16 mouse cellular contexts compared by ENCODE assay signal in genomic region chr6:48063940-48064339, GRCm38 (mm10). TPM values are rescaled to one million over a fixed set of nuclear protein-coding genes. Genes with fewer than 3 reads are reported as not detected.
DNase-seq lines count a peak whose midpoint lies in the region; ATAC-seq and TF ChIP-seq lines count a peak whose summit lies in the region.
"Had no signal": no experiment of that assay in that cellular context is flagged by ENCODE, and none has a peak within 500 bp of the region (broad histone marks: within the 10 kb centered on the region; RNA-seq: fewer than 3 reads in every experiment).

No protein-coding gene starts in this region.

- H3K4me3 ChIP-seq in hindbrain, embryonic 13.5 days: no peak overlapping the region
- H3K4me3 ChIP-seq in hindbrain, embryonic 12.5 days: no peak overlapping the region
- H3K4me3 ChIP-seq in lung, embryonic 15.5 days: no peak overlapping the region
- H3K4me3 ChIP-seq in ES-Bruce4 (ENCODE audit: low read depth, low read length): peak overlapping the region; percentile 81
- no peak overlapping the region for H3K4me3 ChIP-seq in embryonic facial prominence, embryonic 15.5 days (replicated peaks)

- ATAC-seq in hindbrain, embryonic 13.5 days (ENCODE audit: low FRiP score): peak; percentile 43; the same call in 1 of the 2 replicates
- ATAC-seq in hindbrain, embryonic 12.5 days (ENCODE audit: low FRiP score): no peak
- ATAC-seq in lung, embryonic 15.5 days (ENCODE audit: borderline replicate concordance, extremely low read depth, low FRiP score, low TSS enrichment): peak; percentile 42; the same call in 1 of the 2 replicates
- ATAC-seq in embryonic facial prominence, embryonic 15.5 days (ENCODE audit: insufficient number of reproducible peaks, low FRiP score, low TSS enrichment, low read depth): 0 out of 2 replicates have a peak, but pooled peaks have one; percentile 39
- ATAC-seq: inflammation-experienced regulatory T-cells, adult 6 months; Patski had no signal

- no peak for TF ChIP-seq EP300 in ES-Bruce4 (IDR thresholded peaks at IDR 0.05; ENCODE audit: insufficient read depth, low read depth, low read length)

- DNase-seq in lung, postnatal 14 days: no peak
- no peak for DNase-seq in left cerebral cortex, postnatal 36 days (ENCODE audit: low spot score in 2 of 2)
- no peak for DNase-seq in right cerebral cortex, postnatal 25 days
- DNase-seq: cerebellum, adult 2 months; embryo, embryonic 11 days; gastrocnemius, postnatal 36 days; lung, postnatal 10 days; right cerebral cortex, postnatal 14 days; thymus, postnatal 25 days had no signal

- no peaks in the 10 kb centered on the region for H3K4me1 ChIP-seq in hindbrain, embryonic 13.5 days (replicated peaks)
- H3K4me1 ChIP-seq in hindbrain, embryonic 12.5 days: no peaks in the 10 kb centered on the region
- H3K4me1 ChIP-seq in lung, embryonic 15.5 days: no peaks in the 10 kb centered on the region
- peaks cover 3% of the 10 kb centered on the region for H3K4me1 ChIP-seq in ES-Bruce4 (ENCODE audit: control insufficient read depth, insufficient read depth, low read length)
- H3K4me1 ChIP-seq in embryonic facial prominence, embryonic 15.5 days: no peaks in the 10 kb centered on the region

- no peaks in the 10 kb centered on the region for H3K27me3 ChIP-seq in hindbrain, embryonic 13.5 days
- H3K27me3 ChIP-seq in hindbrain, embryonic 12.5 days: no peaks in the 10 kb centered on the region
- H3K27me3 ChIP-seq in lung, embryonic 15.5 days: no peaks in the 10 kb centered on the region
- no peaks in the 10 kb centered on the region for H3K27me3 ChIP-seq in ES-Bruce4 (ENCODE audit: control insufficient read depth, insufficient read depth, low read length, poor library complexity, severe bottlenecking)
- no peaks in the 10 kb centered on the region for H3K27me3 ChIP-seq in embryonic facial prominence, embryonic 15.5 days
- H3K27me3 ChIP-seq: Patski had no signal

- no peak for TF ChIP-seq CTCF in ES-Bruce4 (IDR thresholded peaks at IDR 0.05; ENCODE audit: low read depth, low read length)

- H3K36me3 ChIP-seq in hindbrain, embryonic 13.5 days: peaks cover 77% of the 10 kb centered on the region
- peaks cover 72% of the 10 kb centered on the region for H3K36me3 ChIP-seq in hindbrain, embryonic 12.5 days
- H3K36me3 ChIP-seq in lung, embryonic 15.5 days: peaks cover 66% of the 10 kb centered on the region
- H3K36me3 ChIP-seq in ES-Bruce4 (ENCODE audit: control insufficient read depth, insufficient read depth, low read length, poor library complexity, severe bottlenecking): peaks cover 3% of the 10 kb centered on the region
- H3K36me3 ChIP-seq in embryonic facial prominence, embryonic 15.5 days: peaks cover 65% of the 10 kb centered on the region

- TF ChIP-seq POLR2A in ES-Bruce4 (IDR thresholded peaks at IDR 0.05; ENCODE audit: insufficient read depth, low read length): no peak

- H3K4me2 ChIP-seq in hindbrain, embryonic 13.5 days: no peak overlapping the region
- H3K4me2 ChIP-seq in hindbrain, embryonic 12.5 days (replicated peaks): no peak overlapping the region
- H3K4me2 ChIP-seq in lung, embryonic 15.5 days: no peak overlapping the region
- H3K4me2 ChIP-seq in embryonic facial prominence, embryonic 15.5 days (replicated peaks): no peak overlapping the region

- no peaks in the 10 kb centered on the region for H3K9me3 ChIP-seq in hindbrain, embryonic 13.5 days
- no peaks in the 10 kb centered on the region for H3K9me3 ChIP-seq in hindbrain, embryonic 12.5 days (replicated peaks)
- no peaks in the 10 kb centered on the region for H3K9me3 ChIP-seq in lung, embryonic 15.5 days
- H3K9me3 ChIP-seq in ES-Bruce4 (replicated peaks; ENCODE audit: control insufficient read depth, insufficient read depth, low read length, poor library complexity, severe bottlenecking): no peaks in the 10 kb centered on the region
- no peaks in the 10 kb centered on the region for H3K9me3 ChIP-seq in embryonic facial prominence, embryonic 15.5 days (replicated peaks)

- H3K9ac ChIP-seq in hindbrain, embryonic 13.5 days: no peak overlapping the region
- H3K9ac ChIP-seq in hindbrain, embryonic 12.5 days: no peak overlapping the region
- no peak overlapping the region for H3K9ac ChIP-seq in lung, embryonic 15.5 days
- peak overlapping the region; percentile 49 for H3K9ac ChIP-seq in ES-Bruce4 (ENCODE audit: low read depth, poor library complexity, severe bottlenecking)
- no peak overlapping the region for H3K9ac ChIP-seq in embryonic facial prominence, embryonic 15.5 days

- 95% methylated on average over 28 of the region's 28 CpGs for WGBS in hindbrain, embryonic 13.5 days
- 95% methylated on average over 28 of the region's 28 CpGs for WGBS in hindbrain, embryonic 12.5 days
- 95% methylated on average over 28 of the region's 28 CpGs for WGBS in lung, embryonic 15.5 days
- 93% methylated on average over 28 of the region's 28 CpGs for WGBS in embryonic facial prominence, embryonic 15.5 days

- intact Hi-C loops in left cerebral cortex, postnatal 36 days (cut with DNase I): no loop called here

- no peak overlapping the region for H3K27ac ChIP-seq in hindbrain, embryonic 13.5 days
- no peak overlapping the region for H3K27ac ChIP-seq in hindbrain, embryonic 12.5 days
- H3K27ac ChIP-seq in lung, embryonic 15.5 days: no peak overlapping the region
- no peak overlapping the region for H3K27ac ChIP-seq in ES-Bruce4 (ENCODE audit: insufficient read depth, low read length)
- no peak overlapping the region for H3K27ac ChIP-seq in embryonic facial prominence, embryonic 15.5 days (replicated peaks)

RNA-seq across cellular contexts. Expression of gene Zfp777, which starts 15.2 kb away (rescaled TPM):
- polyA plus RNA-seq in hindbrain, embryonic 13.5 days (2015; fragmentation: Nextera tagmentation; extraction: Ambion mirVana): 8.5 and 8.9 TPM in 2 replicates
- polyA plus RNA-seq in hindbrain, embryonic 12.5 days (2016; fragmentation: Nextera tagmentation; extraction: Ambion mirVana): 10.7 and 11.1 TPM in 2 replicates
- 7.8 and 8.2 TPM in 2 replicates for polyA plus RNA-seq in lung, embryonic 15.5 days (2015; fragmentation: Nextera tagmentation; extraction: Ambion mirVana)
- polyA plus RNA-seq in ES-Bruce4 (2011; ENCODE audit: insufficient read depth, insufficient read length, low read depth, missing spikeins): 22.6 and 23.3 TPM in 2 replicates
- 7.3 and 8.3 TPM in 2 replicates for polyA plus RNA-seq in embryonic facial prominence, embryonic 15.5 days (2015; fragmentation: Nextera tagmentation; extraction: Ambion mirVana)
- 10 to 100 TPM; 29.7 to 37.4 TPM for total RNA-seq in left cerebral cortex, postnatal 36 days (2021)

RNA-seq across cellular contexts. Expression of gene Zfp746, which starts 22.5 kb away (rescaled TPM):
- 17.6 and 21.6 TPM in 2 replicates for polyA plus RNA-seq in hindbrain, embryonic 13.5 days (2015; fragmentation: Nextera tagmentation; extraction: Ambion mirVana)
- polyA plus RNA-seq in hindbrain, embryonic 12.5 days (2016; fragmentation: Nextera tagmentation; extraction: Ambion mirVana): 30.1 and 30.3 TPM in 2 replicates
- polyA plus RNA-seq in lung, embryonic 15.5 days (2015; fragmentation: Nextera tagmentation; extraction: Ambion mirVana): 22.2 and 22.3 TPM in 2 replicates
- polyA plus RNA-seq in ES-Bruce4 (2011; ENCODE audit: insufficient read depth, insufficient read length, low read depth, missing spikeins): 18.5 and 20.0 TPM in 2 replicates
- 22.3 and 22.6 TPM in 2 replicates for polyA plus RNA-seq in embryonic facial prominence, embryonic 15.5 days (2015; fragmentation: Nextera tagmentation; extraction: Ambion mirVana)
- total RNA-seq in left cerebral cortex, postnatal 36 days (2021): 10 to 100 TPM; 31.3 to 32.5 TPM
